ENCODE assay signal across 9 mouse cellular contexts in the genomic region with DNA sequence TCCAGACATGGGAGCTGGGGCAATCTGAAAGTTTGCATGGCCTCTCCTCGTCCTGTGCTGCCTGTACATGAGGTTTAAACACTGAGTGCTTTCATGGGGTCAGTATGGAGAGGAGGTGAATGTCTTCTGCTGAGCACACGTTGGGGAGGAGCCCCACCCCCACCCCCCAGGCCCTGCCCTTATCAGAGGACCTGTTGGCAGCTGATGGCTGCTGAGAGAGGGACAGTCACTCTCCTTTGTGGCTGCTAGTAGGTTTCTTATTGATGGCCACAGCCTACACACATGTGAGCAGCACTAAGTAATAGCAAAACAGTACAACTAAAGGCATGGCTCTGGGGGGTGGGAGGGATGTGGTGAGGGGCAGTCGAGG.
DNase-seq lines count a peak whose midpoint lies in the region; ATAC-seq and TF ChIP-seq lines count a peak whose summit lies in the region.
"Had no signal": no experiment of that assay in that cellular context is flagged by ENCODE, and none has a peak within 500 bp of the region (broad histone marks: within the 10 kb centered on the region; RNA-seq: fewer than 3 reads in every experiment).

No protein-coding gene starts in this region.

- H3K9me3 ChIP-seq in heart, embryonic 13.5 days: no peaks in the 10 kb centered on the region
- no peaks in the 10 kb centered on the region for H3K9me3 ChIP-seq in midbrain, embryonic 10.5 days (replicated peaks)
- H3K9me3 ChIP-seq in midbrain, postnatal 0 days (ENCODE audit: low read length): no peaks in the 10 kb centered on the region
- no peaks in the 10 kb centered on the region for H3K9me3 ChIP-seq in limb, embryonic 14.5 days (ENCODE audit: control insufficient read depth, low read length)
- H3K9me3 ChIP-seq in stomach, postnatal 0 days (ENCODE audit: control insufficient read depth, low read length): no peaks in the 10 kb centered on the region

- peak overlapping the region; percentile 30 for H3K4me3 ChIP-seq in heart, embryonic 13.5 days
- no peak overlapping the region for H3K4me3 ChIP-seq in heart, adult 2 months
- peak overlapping the region; percentile 29; the same call in 1 of the 2 replicates for H3K4me3 ChIP-seq in midbrain, embryonic 10.5 days
- no peak overlapping the region for H3K4me3 ChIP-seq in midbrain, postnatal 0 days (ENCODE audit: low read depth, low read length)
- no peak overlapping the region for H3K4me3 ChIP-seq in limb, embryonic 14.5 days (replicated peaks; ENCODE audit: low read length)
- H3K4me3 ChIP-seq in stomach, postnatal 0 days (ENCODE audit: low read depth, low read length): no peak overlapping the region

- no peak for TF ChIP-seq CTCF in heart, adult 2 months (IDR thresholded peaks at IDR 0.05)
- TF ChIP-seq CTCF in midbrain, postnatal 0 days (IDR thresholded peaks at IDR 0.05): no peak
- TF ChIP-seq CTCF in stomach, postnatal 0 days (IDR thresholded peaks at IDR 0.05; ENCODE audit: low read depth): no peak

- ATAC-seq in heart, embryonic 13.5 days (ENCODE audit: extremely low read depth, insufficient number of reproducible peaks, low FRiP score, low TSS enrichment): no peak
- ATAC-seq in midbrain, postnatal 0 days (ENCODE audit: low FRiP score): no peak
- ATAC-seq in limb, embryonic 14.5 days (ENCODE audit: low FRiP score, low read depth): no peak
- ATAC-seq in stomach, postnatal 0 days (ENCODE audit: low FRiP score, low TSS enrichment): 0 out of 2 replicates have a peak, but pooled peaks have one; percentile 8
- ATAC-seq: Patski had no signal

- H3K36me3 ChIP-seq in heart, embryonic 13.5 days: 0 out of 2 replicates have a peak, but pooled peaks cover 6% of the 10 kb centered on the region
- no peaks in the 10 kb centered on the region for H3K36me3 ChIP-seq in heart, adult 2 months (ENCODE audit: control insufficient read depth, insufficient read depth, low read length)
- no peaks in the 10 kb centered on the region for H3K36me3 ChIP-seq in midbrain, embryonic 10.5 days
- no peaks in the 10 kb centered on the region for H3K36me3 ChIP-seq in midbrain, postnatal 0 days (ENCODE audit: insufficient read depth, low read length)
- no peaks in the 10 kb centered on the region for H3K36me3 ChIP-seq in limb, embryonic 14.5 days (ENCODE audit: control insufficient read depth, insufficient read depth, low read length)
- H3K36me3 ChIP-seq in stomach, postnatal 0 days (ENCODE audit: control insufficient read depth, insufficient read depth, low read length): no peaks in the 10 kb centered on the region

- TF ChIP-seq EP300 in heart, adult 2 months (IDR thresholded peaks at IDR 0.05; ENCODE audit: insufficient read depth, low read depth, low read length): no peak
- TF ChIP-seq EP300 in stomach, postnatal 0 days (optimal IDR thresholded peaks at IDR 0.05): no peak

- peak overlapping the region; percentile 68 for H3K9ac ChIP-seq in heart, embryonic 13.5 days
- no peak overlapping the region for H3K9ac ChIP-seq in heart, adult 2 months (ENCODE audit: low read depth, low read length)
- H3K9ac ChIP-seq in midbrain, postnatal 0 days (replicated peaks; ENCODE audit: low read length, poor library complexity, severe bottlenecking): no peak overlapping the region
- H3K9ac ChIP-seq in limb, embryonic 14.5 days (ENCODE audit: low read depth, low read length, severe bottlenecking): no peak overlapping the region
- H3K9ac ChIP-seq in stomach, postnatal 0 days (ENCODE audit: low read length): no peak overlapping the region

- H3K27me3 ChIP-seq in heart, embryonic 13.5 days (replicated peaks): peaks cover 3% of the 10 kb centered on the region; the same call in 1 of the 2 replicates
- H3K27me3 ChIP-seq in heart, adult 2 months (ENCODE audit: control insufficient read depth, insufficient read depth, low read length): no peaks in the 10 kb centered on the region
- H3K27me3 ChIP-seq in midbrain, embryonic 10.5 days (ENCODE audit: low read depth, poor library complexity, severe bottlenecking): no peaks in the 10 kb centered on the region
- H3K27me3 ChIP-seq in midbrain, postnatal 0 days (ENCODE audit: insufficient read depth, low read length): no peaks in the 10 kb centered on the region
- no peaks in the 10 kb centered on the region for H3K27me3 ChIP-seq in limb, embryonic 14.5 days (ENCODE audit: control insufficient read depth, insufficient read depth, low read length)
- H3K27me3 ChIP-seq in stomach, postnatal 0 days (ENCODE audit: control insufficient read depth, insufficient read depth, low read length): no peaks in the 10 kb centered on the region
- H3K27me3 ChIP-seq: Patski had no signal

- H3K4me2 ChIP-seq in heart, embryonic 13.5 days: peak overlapping the region; percentile 66
- no peak overlapping the region for H3K4me2 ChIP-seq in midbrain, postnatal 0 days (ENCODE audit: low read depth, low read length, poor library complexity, severe bottlenecking)
- H3K4me2 ChIP-seq in limb, embryonic 14.5 days (replicated peaks; ENCODE audit: low read depth, low read length, severe bottlenecking): no peak overlapping the region; the same call in 1 of the 2 replicates
- H3K4me2 ChIP-seq in stomach, postnatal 0 days (replicated peaks; ENCODE audit: low read depth): peak overlapping the region; percentile 31; the same call in 1 of the 2 replicates

- TF ChIP-seq POLR2A in heart, adult 2 months (IDR thresholded peaks at IDR 0.05; ENCODE audit: insufficient read depth, low read depth, low read length): no peak
- no peak for TF ChIP-seq POLR2A in limb, embryonic 14.5 days (IDR thresholded peaks at IDR 0.05; ENCODE audit: borderline replicate concordance, extremely low read depth, insufficient read depth, insufficient read length)

- WGBS in heart, embryonic 13.5 days: 31% methylated on average over 3 of the region's 3 CpGs
- 45% methylated on average over 3 of the region's 3 CpGs for WGBS in heart, adult 2 months
- WGBS in midbrain, embryonic 10.5 days: 62% methylated on average over 3 of the region's 3 CpGs
- WGBS in midbrain, postnatal 0 days: 66% methylated on average over 3 of the region's 3 CpGs
- WGBS in limb, embryonic 14.5 days: 49% methylated on average over 3 of the region's 3 CpGs
- WGBS in stomach, postnatal 0 days: 52% methylated on average over 3 of the region's 3 CpGs

- H3K79me2 ChIP-seq in heart, adult 2 months (replicated peaks; ENCODE audit: control insufficient read depth, insufficient read depth, low read length): no peaks in the 10 kb centered on the region

- no peak for DNase-seq in heart, adult 2 months
- DNase-seq in midbrain, embryonic 10.5 days (ENCODE audit: low spot score): no peak
- no peak for DNase-seq in midbrain, postnatal 0 days (ENCODE audit: low spot score)
- no peak for DNase-seq in limb, embryonic 14.5 days (ENCODE audit: low spot score)
- DNase-seq in stomach, postnatal 0 days (ENCODE audit: low spot score): no peak
- no peak for DNase-seq in cerebellum, adult 9-11 months
- no peak for DNase-seq in adrenal gland, postnatal 25 days

- intact Hi-C loops in heart, adult 2 months (cut with DNase I): no loop called here

- peaks cover 19% of the 10 kb centered on the region for H3K4me1 ChIP-seq in heart, embryonic 13.5 days
- H3K4me1 ChIP-seq in heart, adult 2 months (ENCODE audit: control insufficient read depth, insufficient read depth, low read length): peaks cover 1% of the 10 kb centered on the region; the same call in 1 of the 2 replicates
- H3K4me1 ChIP-seq in midbrain, embryonic 10.5 days: peaks cover 15% of the 10 kb centered on the region
- H3K4me1 ChIP-seq in midbrain, postnatal 0 days (ENCODE audit: insufficient read depth, low read length): no peaks in the 10 kb centered on the region
- peaks cover 31% of the 10 kb centered on the region for H3K4me1 ChIP-seq in limb, embryonic 14.5 days (ENCODE audit: control insufficient read depth, insufficient read depth, low read length)
- no peaks in the 10 kb centered on the region for H3K4me1 ChIP-seq in stomach, postnatal 0 days (replicated peaks; ENCODE audit: control insufficient read depth, insufficient read depth)

- H3K27ac ChIP-seq in heart, embryonic 13.5 days (replicated peaks): 0 out of 2 replicates have a peak overlapping the region, but pooled peaks have one; percentile 37
- H3K27ac ChIP-seq in heart, adult 2 months: no peak overlapping the region
- peak overlapping the region; percentile 80 for H3K27ac ChIP-seq in midbrain, embryonic 10.5 days (replicated peaks)
- no peak overlapping the region for H3K27ac ChIP-seq in midbrain, postnatal 0 days (ENCODE audit: low read depth, low read length)
- H3K27ac ChIP-seq in limb, embryonic 14.5 days (replicated peaks; ENCODE audit: low read depth, low read length): 0 out of 2 replicates have a peak overlapping the region, but pooled peaks have one; percentile 34
- no peak overlapping the region for H3K27ac ChIP-seq in stomach, postnatal 0 days (replicated peaks)

Comparison
In these comparisons a context has a peak if more than half of its experiments do, and no peak if none do; other contexts are left out.
1. H3K27ac ChIP-seq: peak in heart, embryonic 13.5 days (single experiment), midbrain, embryonic 10.5 days (single experiment) and limb, embryonic 14.5 days (single experiment); none in heart, adult 2 months (single experiment), midbrain, postnatal 0 days (single experiment) and stomach, postnatal 0 days (single experiment).
2. H3K4me3 ChIP-seq: peak in heart, embryonic 13.5 days (single experiment) and midbrain, embryonic 10.5 days (single experiment); none in heart, adult 2 months (single experiment), midbrain, postnatal 0 days (single experiment), limb, embryonic 14.5 days (single experiment) and stomach, postnatal 0 days (single experiment).
3. H3K4me2 ChIP-seq: peak in heart, embryonic 13.5 days (single experiment) and stomach, postnatal 0 days (single experiment); none in midbrain, postnatal 0 days (single experiment) and limb, embryonic 14.5 days (single experiment).